Comparison of ENCODE assay signal across 19 mouse cellular contexts in genomic region chr6:119248578-119248977, GRCm38 (mm10). TPM values are rescaled to one million over a fixed set of nuclear protein-coding genes. Genes with fewer than 3 reads are reported as not detected.
DNase-seq lines count a peak whose midpoint lies in the region; ATAC-seq and TF ChIP-seq lines count a peak whose summit lies in the region.
"Had no signal": no experiment of that assay in that cellular context is flagged by ENCODE, and none has a peak within 500 bp of the region (broad histone marks: within the 10 kb centered on the region; RNA-seq: fewer than 3 reads in every experiment).

No protein-coding gene starts in this region.

- DNase-seq in forebrain, postnatal 0 days, result peak; percentile 22
- peak; percentile 28 for DNase-seq in heart, adult 11 months
- no peak for DNase-seq in heart, adult 9 months (ENCODE audit: low spot score in 2 of 2)
- peak; percentile 31 for DNase-seq in brain, adult 2 months (ENCODE audit: low read depth, low spot score)
- DNase-seq in layer of hippocampus, adult 18-20 months (ENCODE audit: low spot score in 2 of 2), result no peak
- DNase-seq: adrenal gland, adult 2 months; adrenal gland, postnatal 10 days; adrenal gland, postnatal 25 days; cerebellum, adult 11-12 months; cerebellum, adult 2 months; cerebellum, adult 9-10 months; cerebellum, postnatal 10 days; cerebellum, postnatal 25 days had no signal

- no peaks in the 10 kb centered on the region for H3K4me1 ChIP-seq in forebrain, postnatal 0 days (ENCODE audit: insufficient read depth)
- H3K4me1 ChIP-seq in forebrain, embryonic 12.5 days, result no peaks in the 10 kb centered on the region
- H3K4me1 ChIP-seq: embryonic facial prominence, embryonic 13.5 days had no signal

- H3K36me3 ChIP-seq in forebrain, postnatal 0 days (ENCODE audit: insufficient read depth), result no peaks in the 10 kb centered on the region
- H3K36me3 ChIP-seq in forebrain, embryonic 12.5 days (replicated peaks), result no peaks in the 10 kb centered on the region
- H3K36me3 ChIP-seq: embryonic facial prominence, embryonic 13.5 days had no signal

- WGBS in forebrain, postnatal 0 days, result 73% methylated on average over 3 of the region's 3 CpGs
- 88% methylated on average over 3 of the region's 3 CpGs for WGBS in forebrain, embryonic 12.5 days

- no peak for TF ChIP-seq CTCF in forebrain, postnatal 0 days (IDR thresholded peaks at IDR 0.05; ENCODE audit: low read depth)

- no peaks in the 10 kb centered on the region for H3K27me3 ChIP-seq in forebrain, postnatal 0 days (ENCODE audit: insufficient read depth, low read length)
- no peaks in the 10 kb centered on the region for H3K27me3 ChIP-seq in forebrain, embryonic 12.5 days
- H3K27me3 ChIP-seq: embryonic facial prominence, embryonic 13.5 days had no signal

- H3K4me2 ChIP-seq in forebrain, postnatal 0 days (ENCODE audit: low read depth), result no peak overlapping the region
- H3K4me2 ChIP-seq in forebrain, embryonic 12.5 days, result no peak overlapping the region
- H3K4me2 ChIP-seq: embryonic facial prominence, embryonic 13.5 days had no signal

- H3K27ac ChIP-seq in forebrain, postnatal 0 days (ENCODE audit: low read depth, low read length), result no peak overlapping the region
- H3K27ac ChIP-seq in forebrain, embryonic 12.5 days, result no peak overlapping the region
- H3K27ac ChIP-seq: embryonic facial prominence, embryonic 13.5 days had no signal

- peak; percentile 69 for ATAC-seq in forebrain, postnatal 0 days
- ATAC-seq in forebrain, embryonic 12.5 days (ENCODE audit: low FRiP score), result no peak
- ATAC-seq: forebrain, embryonic 14.5 days; forebrain, embryonic 16.5 days had no signal

- H3K9ac ChIP-seq in forebrain, postnatal 0 days, result no peak overlapping the region
- H3K9ac ChIP-seq in forebrain, embryonic 12.5 days, result no peak overlapping the region
- H3K9ac ChIP-seq: embryonic facial prominence, embryonic 13.5 days had no signal

- H3K9me3 ChIP-seq in forebrain, postnatal 0 days (ENCODE audit: low read length), result no peaks in the 10 kb centered on the region
- H3K9me3 ChIP-seq in forebrain, embryonic 12.5 days, result peaks cover 5% of the 10 kb centered on the region; the same call in 1 of the 2 replicates

- H3K4me3 ChIP-seq in forebrain, postnatal 0 days (ENCODE audit: low read depth, low read length), result no peak overlapping the region
- no peak overlapping the region for H3K4me3 ChIP-seq in forebrain, embryonic 12.5 days (replicated peaks)
- H3K4me3 ChIP-seq: embryonic facial prominence, embryonic 13.5 days had no signal

RNA-seq across cellular contexts. Expression of gene Cacna2d4, which starts 12.3 kb away (rescaled TPM):
- total RNA-seq in forebrain, postnatal 0 days (2014; rRNA removed), result 0.31 and 0.62 TPM in 2 replicates
- 0.48 and 0.55 TPM in 2 replicates for polyA plus RNA-seq in forebrain, postnatal 0 days (2015; fragmentation: Nextera tagmentation; extraction: Ambion mirVana)
- not detected in 2 replicates for polyA plus RNA-seq in forebrain, embryonic 12.5 days (2016; fragmentation: Nextera tagmentation; extraction: Ambion mirVana)
- 1 to 10 TPM in 1 of 2 experiments, under 1 TPM in 1; 0.52 to 1.0 TPM for total RNA-seq in layer of hippocampus, adult 18-20 months (2021)
- total RNA-seq: adrenal gland, adult 2 months; adrenal gland, postnatal 25 days had no signal
- polyA plus RNA-seq: C2C12; embryonic facial prominence, embryonic 11.5 days; embryonic facial prominence, embryonic 13.5 days had no signal

RNA-seq across cellular contexts. Expression of gene Cacna1c, which starts 52.4 kb away (rescaled TPM):
- total RNA-seq in forebrain, postnatal 0 days (2014; rRNA removed), result 36.2 and 43.3 TPM in 2 replicates
- polyA plus RNA-seq in forebrain, postnatal 0 days (2015; fragmentation: Nextera tagmentation; extraction: Ambion mirVana), result 3.2 and 4.2 TPM in 2 replicates
- 4.6 and 6.2 TPM in 2 replicates for polyA plus RNA-seq in forebrain, embryonic 12.5 days (2016; fragmentation: Nextera tagmentation; extraction: Ambion mirVana)
- total RNA-seq in layer of hippocampus, adult 18-20 months (2021), result 10 to 100 TPM; 73.0 to 73.5 TPM
- polyA plus RNA-seq: C2C12 had no signal

Comparison
In these comparisons a context has a peak if more than half of its experiments do, and no peak if none do; other contexts are left out.
1. DNase-seq: peak in forebrain, postnatal 0 days (single experiment), heart, adult 11 months (single experiment) and brain, adult 2 months (single experiment); none in heart, adult 9 months (0 of 2) and layer of hippocampus, adult 18-20 months (0 of 2).